Mouse (Mus musculus) G1E-ER4 (cell line): ENCODE measurements at regions not wholly inside any gene's neighbourhood (a gene's known extent, or its start where the extent isn't known, plus 50 kb on each side); places are given as distances from the start of the nearest gene placed in this dataset.

Source experiments
- GATA1 ChIP-seq: IDR thresholded peaks from one replicate; pipeline ENCODE4 v1.8.0; 2012; ENCODE audit warnings: low read length, inconsistent platforms

GRCm38 (mm10) chr10:17352202-17352994 lies 370.6 kb upstream of the Cited2 start:
- TF ChIP-seq GATA1, result no peak

- TF ChIP-seq GATA1, result no peak
These were observed 367.5 kb upstream of the Cited2 start for GRCm38 (mm10) chr10:17355476-17355875.

GRCm38 (mm10) chr10:17356041-17356440 lies 367.0 kb upstream of the Cited2 start:
- no peak for TF ChIP-seq GATA1

GRCm38 (mm10) chr10:17362643-17363042 lies 360.4 kb upstream of the Cited2 start:
- no peak for TF ChIP-seq GATA1

GRCm38 (mm10) chr10:17366042-17366740 lies 356.8 kb upstream of the Cited2 start:
- no peak for TF ChIP-seq GATA1

GRCm38 (mm10) chr10:17367026-17367425 lies 356.0 kb upstream of the Cited2 start:
- no peak for TF ChIP-seq GATA1

GRCm38 (mm10) chr10:17367430-17367829 lies 355.6 kb upstream of the Cited2 start:
- no peak for TF ChIP-seq GATA1

GRCm38 (mm10) chr10:17368636-17369035 lies 354.4 kb upstream of the Cited2 start:
- TF ChIP-seq GATA1, result no peak

GRCm38 (mm10) chr10:17372905-17373304 lies 350.1 kb upstream of the Cited2 start:
- TF ChIP-seq GATA1, result no peak

- TF ChIP-seq GATA1, result no peak
These were observed 349.0 kb upstream of the Cited2 start for GRCm38 (mm10) chr10:17374047-17374446.

GRCm38 (mm10) chr10:17382990-17383389 lies 340.0 kb upstream of the Cited2 start:
- TF ChIP-seq GATA1, result no peak

- TF ChIP-seq GATA1, result no peak
These were observed 337.8 kb upstream of the Cited2 start for GRCm38 (mm10) chr10:17385181-17385580.

- no peak for TF ChIP-seq GATA1
These were observed 335.7 kb upstream of the Cited2 start for GRCm38 (mm10) chr10:17387296-17387695.

- no peak for TF ChIP-seq GATA1
These were observed 327.4 kb upstream of the Cited2 start for GRCm38 (mm10) chr10:17395495-17396224.

- no peak for TF ChIP-seq GATA1
These were observed 319.1 kb upstream of the Cited2 start for GRCm38 (mm10) chr10:17403899-17404298.
